Mouse (Mus musculus): ENCODE measurements at regions not wholly inside any gene's neighbourhood (a gene's known extent, or its start where the extent isn't known, plus 50 kb on each side); places are given as distances from the start of the nearest gene placed in this dataset.
A peak's percentile ranks its signal among the peaks of the same experiment; 100 is the strongest.
"Not testable (repeated sequence)": the region's sequence is repeated elsewhere in the genome, so short reads cannot be mapped to it uniquely, and the experiment has no call there.

DNA sequence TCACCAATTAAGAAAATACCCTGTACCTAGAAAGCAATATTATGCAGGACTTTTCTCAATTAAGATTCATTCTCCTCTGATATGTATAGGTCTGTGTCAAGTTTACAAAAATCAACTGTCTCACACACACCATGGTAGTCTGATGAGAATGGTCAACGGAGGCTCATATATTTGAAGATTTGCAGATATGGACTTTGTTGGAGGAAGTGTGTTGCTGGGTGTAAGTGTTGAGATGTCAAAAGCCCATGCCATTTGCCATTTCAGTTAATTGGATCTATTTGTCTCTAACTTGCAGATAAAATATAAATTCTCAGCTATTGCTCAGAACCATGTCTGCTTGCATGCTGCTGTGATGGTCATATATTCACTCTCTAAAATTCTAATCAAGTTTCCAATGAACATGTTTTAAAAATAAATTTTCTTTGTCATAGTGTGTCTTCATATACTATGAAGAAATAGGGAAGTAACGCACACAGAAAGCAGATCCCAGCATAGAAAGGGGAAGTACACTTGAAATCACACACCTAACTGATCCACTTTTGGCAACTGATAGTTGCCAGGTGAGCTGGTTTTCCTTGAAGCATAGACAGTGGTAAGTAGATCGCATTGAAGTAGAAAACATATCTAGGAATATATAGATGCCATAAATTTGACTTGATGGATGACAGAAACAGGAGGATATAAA, 326.4 kb downstream of the Gm11232 start:
- no peak for DNase-seq (ENCODE audit: low spot score in 2 of 2)

GRCm38 (mm10) chr4:71422121-71422520, 335.6 kb downstream of the Gm11232 start:
- not testable (repeated sequence) for DNase-seq (ENCODE audit: low spot score in 2 of 2)

- no peak for DNase-seq (ENCODE audit: low spot score in 2 of 2)
Measured at GRCm38 (mm10) chr4:71409867-71410266, 347.9 kb downstream of the Gm11232 start.

DNA sequence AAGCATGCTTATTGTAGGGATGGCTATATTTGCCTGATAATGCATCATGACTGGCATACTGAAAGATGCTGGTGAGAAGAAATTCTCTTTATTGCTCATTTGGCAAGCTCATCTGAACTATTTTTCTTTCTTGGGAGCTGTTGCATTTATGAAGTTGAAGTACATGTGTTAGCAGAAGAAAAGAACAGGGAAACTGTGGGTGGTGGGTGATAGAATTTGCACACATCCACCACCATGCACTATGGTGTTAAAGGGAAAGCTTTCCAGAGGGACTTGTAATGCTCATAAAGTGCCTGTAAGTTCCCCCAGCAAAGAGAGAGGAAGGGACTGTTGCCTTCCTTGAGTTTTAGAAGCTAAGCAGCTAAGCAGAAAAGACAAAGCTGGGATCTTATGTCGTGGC, 367.3 kb downstream of the Gm11232 start:
- peak in 1 of 2 experiments; percentile 4 for DNase-seq (ENCODE audit: low spot score in 2 of 2)

DNA sequence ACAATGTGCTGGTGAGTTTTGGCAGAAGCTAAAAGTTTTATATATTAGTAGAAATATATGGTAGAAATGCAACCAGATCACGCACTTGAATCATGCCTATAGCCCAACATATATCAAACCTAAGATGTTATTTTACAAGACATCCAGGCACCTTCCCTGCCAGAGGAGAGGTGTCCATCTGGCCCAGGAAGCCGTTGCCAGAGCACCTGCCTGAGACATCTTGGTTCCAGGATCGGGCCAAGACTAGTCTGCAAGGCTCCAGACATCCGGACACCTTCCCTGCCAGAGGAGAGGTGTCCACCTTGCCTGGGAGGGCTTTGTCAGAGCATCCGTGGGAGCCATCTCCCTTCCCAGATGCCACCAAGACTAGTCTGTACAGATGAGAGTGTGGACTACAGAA, 388.5 kb downstream of the Gm11232 start:
- no peak for DNase-seq (ENCODE audit: low spot score in 2 of 2)

DNA sequence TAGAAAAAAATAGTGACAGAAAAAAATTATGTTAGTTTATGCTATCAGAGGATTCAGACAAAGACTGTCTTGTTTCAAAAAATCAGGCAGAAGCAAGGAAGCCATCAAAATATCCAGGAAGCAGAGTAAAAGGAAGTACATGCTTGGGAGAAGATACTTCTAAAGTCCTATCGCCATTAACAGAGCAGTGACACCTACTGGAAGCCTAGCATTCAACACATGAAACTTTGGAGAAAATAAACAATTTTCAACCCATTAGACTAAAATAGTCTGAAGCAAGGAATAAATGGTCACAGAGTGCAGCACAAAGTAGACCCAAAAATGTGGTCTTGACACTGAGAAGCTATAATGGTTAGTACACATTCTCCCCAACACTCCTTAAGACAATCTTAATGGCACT, 394.0 kb downstream of the Gm11232 start:
- DNase-seq (ENCODE audit: low spot score in 2 of 2), result no peak

DNA sequence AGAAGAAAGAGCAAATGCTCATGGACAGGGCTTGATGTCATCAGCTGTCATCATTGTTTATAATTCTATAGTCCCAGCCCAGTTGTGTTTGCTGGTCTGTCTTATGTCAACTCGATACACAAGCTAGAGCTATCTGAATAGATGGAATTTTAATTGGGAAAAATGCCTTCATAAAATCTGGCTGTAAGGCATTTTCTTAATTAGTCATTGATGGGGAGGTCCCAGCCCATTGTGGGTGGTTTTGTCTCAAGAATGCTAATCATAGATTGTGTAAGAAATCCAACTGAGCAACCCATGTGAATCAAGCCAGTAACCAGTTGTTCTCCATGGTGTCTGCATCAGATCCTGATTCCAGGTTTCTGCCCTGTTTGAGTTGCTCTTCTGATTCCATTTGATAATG, 400.1 kb downstream of the Gm11232 start:
- DNase-seq (ENCODE audit: low spot score in 2 of 2), result no peak

- no peak for DNase-seq (ENCODE audit: low spot score in 2 of 2)
Measured at GRCm38 (mm10) chr4:71356714-71357113, 401.1 kb downstream of the Gm11232 start.

DNA sequence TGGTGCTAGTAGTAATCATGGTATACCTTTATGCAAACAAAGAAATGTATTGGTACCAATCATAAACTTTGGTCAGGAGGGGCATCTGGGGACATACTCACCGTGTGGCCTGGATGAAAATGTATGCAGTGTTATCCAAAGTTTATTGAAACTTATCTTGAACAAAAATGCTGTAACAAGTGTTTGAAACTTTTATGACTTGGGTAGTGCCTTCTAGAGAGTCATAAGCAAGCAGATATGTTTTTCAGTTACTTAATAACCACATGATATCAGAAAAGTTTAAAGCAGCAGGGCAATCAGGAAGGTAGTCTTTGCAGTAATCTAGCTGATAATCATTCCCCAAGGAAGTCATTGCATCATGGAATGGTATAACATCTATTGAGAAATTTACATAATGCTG, 401.5 kb downstream of the Gm11232 start:
- DNase-seq (ENCODE audit: low spot score in 2 of 2), result no peak

DNA sequence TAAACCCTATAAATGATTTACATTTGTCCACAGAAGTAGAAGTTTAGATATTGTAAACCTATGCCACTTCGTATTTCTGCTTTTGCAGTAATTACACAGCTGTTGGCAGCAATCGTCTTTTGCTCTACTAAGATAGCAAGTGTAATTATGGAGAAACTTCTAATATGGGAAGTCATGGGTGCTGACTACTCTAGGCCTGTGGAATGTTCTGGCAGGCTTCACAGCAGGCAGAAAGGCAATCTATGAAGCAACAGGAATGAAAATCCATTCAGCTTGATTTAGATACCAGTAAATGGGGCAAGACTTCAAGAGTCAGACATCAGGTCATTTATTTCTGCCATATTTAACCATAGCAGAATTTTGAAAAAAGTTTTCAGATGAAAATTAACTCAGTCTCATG, 405.9 kb downstream of the Gm11232 start:
- DNase-seq (ENCODE audit: low spot score in 2 of 2), result no peak

- no peak for DNase-seq (ENCODE audit: low spot score in 2 of 2)
Measured at GRCm38 (mm10) chr4:71343068-71343467, 414.7 kb downstream of the Gm11232 start.

GRCm38 (mm10) chr4:71338582-71338981, 419.2 kb downstream of the Gm11232 start:
- DNase-seq (ENCODE audit: low spot score in 2 of 2), result no peak

- DNase-seq (ENCODE audit: low spot score in 2 of 2), result no peak
Measured at GRCm38 (mm10) chr4:71332672-71333071, 425.1 kb downstream of the Gm11232 start.

- peak; percentile 5 to 32 for DNase-seq (ENCODE audit: low spot score in 2 of 2)
Measured at GRCm38 (mm10) chr4:71332018-71332417, 425.7 kb downstream of the Gm11232 start.

- no peak for DNase-seq (ENCODE audit: low spot score in 2 of 2)
Measured at GRCm38 (mm10) chr4:71316605-71317004, 441.2 kb downstream of the Gm11232 start.

DNA sequence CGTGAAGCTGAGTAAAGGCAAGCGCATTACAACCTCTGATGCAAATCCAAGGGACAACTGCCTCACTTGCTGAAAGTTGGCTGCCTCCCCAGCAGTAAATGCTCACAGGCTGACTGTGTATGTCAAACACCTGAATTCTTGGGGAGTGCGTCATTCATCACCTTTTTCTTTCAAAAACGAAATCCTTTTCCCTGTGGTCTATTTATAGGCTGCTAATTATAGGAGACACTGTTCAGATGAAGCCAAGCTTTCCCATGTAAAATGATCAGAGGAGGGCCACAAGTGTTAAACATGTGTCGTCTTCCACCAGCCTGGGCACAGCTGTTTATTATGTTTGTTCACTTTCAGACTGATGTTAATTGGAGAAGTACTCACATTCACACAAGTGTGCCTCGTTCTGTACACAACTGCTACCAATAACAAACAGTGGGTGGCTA, 450.6 kb downstream of the Gm11232 start:
- DNase-seq (ENCODE audit: low spot score in 2 of 2), result no peak

GRCm38 (mm10) chr4:71306690-71307089, 451.1 kb downstream of the Gm11232 start:
- DNase-seq (ENCODE audit: low spot score in 2 of 2), result no peak

GRCm38 (mm10) chr4:71295716-71296115, 462.0 kb downstream of the Gm11232 start:
- DNase-seq (ENCODE audit: low spot score in 2 of 2), result not testable (repeated sequence)

- DNase-seq (ENCODE audit: low spot score in 2 of 2), result no peak
Measured at GRCm38 (mm10) chr4:71291741-71292149, 466.0 kb downstream of the Gm11232 start.

DNA sequence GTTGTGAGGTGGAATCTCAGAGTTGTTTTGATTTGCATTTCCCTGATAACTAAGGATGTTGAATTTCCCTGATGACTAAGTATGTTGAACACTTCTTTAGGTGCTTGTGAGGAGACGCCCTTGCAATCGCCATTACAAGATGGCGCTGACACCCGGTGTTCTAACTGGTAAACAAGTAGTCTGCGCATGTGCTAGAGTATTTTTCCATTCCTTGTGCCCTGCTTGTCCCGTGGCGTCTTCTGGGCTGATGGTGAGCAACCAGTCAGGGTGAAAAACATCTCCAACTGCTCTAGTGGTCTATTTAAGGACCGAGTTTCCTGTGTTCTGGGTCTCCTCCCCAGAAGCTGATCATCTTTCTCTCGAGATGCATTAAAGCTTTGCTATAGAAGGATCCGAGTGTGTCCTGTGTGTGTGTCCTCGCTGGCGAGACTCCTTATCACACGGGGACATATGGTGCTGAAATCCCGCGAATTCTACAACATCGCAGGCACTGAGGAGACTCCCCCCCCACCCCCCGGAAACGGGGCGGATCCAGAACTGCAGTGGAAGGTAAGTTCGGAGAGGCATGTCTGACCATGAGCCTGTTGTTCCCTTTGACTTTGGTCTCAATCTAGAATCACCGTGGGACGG, 466.5 kb downstream of the Gm11232 start:
- not testable (repeated sequence) for DNase-seq (ENCODE audit: low spot score in 2 of 2)

DNA sequence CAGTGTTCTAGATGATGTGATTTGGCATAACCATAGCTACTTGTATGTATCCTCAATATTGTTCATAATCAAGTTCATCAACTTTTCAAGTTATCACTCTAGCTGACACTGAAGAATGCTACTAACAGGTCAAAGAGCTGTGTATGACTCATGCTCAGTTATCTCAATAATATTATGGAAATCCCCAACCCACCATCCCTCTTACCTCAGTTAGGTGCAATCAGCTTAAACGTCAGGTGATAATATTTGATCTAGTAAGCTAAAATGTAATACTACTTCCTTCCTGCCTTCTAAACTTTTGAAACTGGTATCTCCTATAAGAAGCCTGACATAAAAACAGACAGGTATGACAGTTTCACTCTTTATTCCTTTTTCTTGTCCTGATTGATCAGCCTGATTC, 474.6 kb downstream of the Gm11232 start:
- DNase-seq (ENCODE audit: low spot score in 2 of 2), result no peak

- no peak for DNase-seq (ENCODE audit: low spot score in 2 of 2)
Measured at GRCm38 (mm10) chr4:71279710-71280109, 478.1 kb downstream of the Gm11232 start.

- no peak for DNase-seq (ENCODE audit: low spot score in 2 of 2)
Measured at GRCm38 (mm10) chr4:71259897-71260296, 497.9 kb downstream of the Gm11232 start.
